Mouse (Mus musculus) right cerebral cortex, postnatal 10 days (tissue): ENCODE results near the gene Osbp2.

Experiments
- DNase-seq, 2 experiments: peaks; one replicate each; pipeline ENCODE4 v3.0.0; 2021; ENCODE audit warnings: low spot score in 2 of 2

The Osbp2 gene

DNA sequence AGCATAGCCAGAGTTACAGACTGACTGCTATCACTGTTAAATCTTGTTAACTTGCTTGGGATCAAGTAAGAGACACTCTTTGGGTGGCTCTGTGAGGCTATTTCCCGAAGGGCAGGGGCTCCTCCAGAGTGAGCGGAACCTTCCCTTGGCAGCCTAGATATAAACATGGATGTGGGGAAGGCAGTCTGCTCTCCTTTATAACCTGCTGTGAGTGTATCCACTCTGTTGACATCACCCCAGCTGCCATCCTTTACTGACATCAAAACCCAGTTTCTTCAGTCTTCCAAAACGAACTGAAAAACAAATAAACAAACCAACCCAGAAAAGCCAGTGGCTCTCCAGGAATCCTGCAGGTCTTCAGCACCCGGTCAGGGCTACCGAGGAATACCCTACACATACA is 39.6 kb downstream of the Osbp2 start:
- DNase-seq, result no peak

DNA sequence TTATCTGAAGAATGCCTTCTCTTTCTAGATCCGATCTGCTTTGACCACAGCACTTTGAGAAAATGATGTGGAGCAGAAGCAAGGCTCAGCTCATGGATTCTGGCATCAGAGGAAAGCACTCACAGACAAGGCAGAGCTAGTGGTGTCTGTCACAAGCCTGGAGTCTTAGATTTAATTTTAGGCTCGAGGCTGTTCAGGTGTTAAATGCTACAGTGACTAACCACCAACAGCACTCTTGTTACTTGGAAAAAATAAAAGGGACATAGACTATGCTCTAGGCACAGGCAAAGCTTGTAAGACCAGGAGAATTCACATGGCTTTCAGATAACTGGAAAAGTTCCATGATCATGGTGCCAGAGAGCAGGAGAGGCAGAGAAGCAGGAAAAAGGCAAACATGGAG is 40.3 kb downstream of the Osbp2 start:
- DNase-seq, result no peak

DNA sequence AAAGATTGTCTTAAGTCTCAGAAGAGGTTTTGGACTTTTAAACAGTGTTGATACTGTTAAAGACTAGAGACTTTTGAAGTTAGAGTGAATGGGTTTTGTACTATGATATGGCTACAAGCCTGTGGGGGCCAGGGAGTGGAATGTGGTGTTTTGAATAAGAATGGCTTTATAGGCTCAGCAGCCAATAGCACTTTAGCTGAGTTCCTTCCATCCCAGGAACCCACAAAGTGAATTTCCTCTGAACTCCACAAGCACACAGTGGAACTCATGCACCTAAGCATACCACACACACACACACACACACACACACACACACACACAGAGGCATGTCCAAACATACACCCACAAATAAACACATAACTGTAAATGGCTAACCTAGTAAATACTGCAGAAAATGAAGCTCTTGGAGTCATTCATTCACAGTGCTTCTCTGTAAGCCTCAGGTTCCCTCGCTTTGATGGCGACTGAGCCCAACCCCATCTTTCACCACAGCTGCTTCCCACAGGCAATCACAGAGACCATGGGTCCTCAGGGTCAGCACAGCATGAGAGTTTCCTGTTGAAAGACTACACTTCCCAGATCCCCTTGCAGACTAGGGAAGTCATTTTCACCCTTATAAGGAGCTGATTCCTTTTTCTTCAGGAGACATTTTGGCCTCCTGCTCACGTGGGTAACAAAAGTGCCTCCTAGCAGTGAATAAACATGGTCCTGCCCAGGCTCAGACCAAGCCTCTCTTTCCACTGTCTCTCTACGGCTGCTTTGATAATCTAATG is 45.5 kb downstream of the Osbp2 start:
- DNase-seq, result no peak

DNA sequence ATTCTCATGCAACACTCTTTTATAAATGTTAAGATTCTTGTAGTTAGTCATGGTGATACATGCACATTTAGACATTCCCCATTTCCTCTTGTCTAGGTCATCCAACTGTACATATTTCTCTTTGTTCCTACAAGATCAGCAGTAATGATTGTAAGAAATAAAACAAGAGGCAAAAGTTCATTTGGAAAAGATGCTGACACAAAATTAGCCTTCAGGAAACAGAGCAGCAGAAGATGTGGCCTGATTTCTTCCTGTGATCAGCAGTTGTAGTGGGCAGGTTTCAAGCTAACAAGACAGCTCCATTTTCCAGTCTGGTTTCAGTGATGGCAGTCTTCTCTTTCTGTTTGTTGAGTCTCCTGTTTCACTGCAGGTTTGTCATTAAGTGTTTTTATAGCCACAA is 47.8 kb downstream of the Osbp2 start:
- no peak for DNase-seq

DNA sequence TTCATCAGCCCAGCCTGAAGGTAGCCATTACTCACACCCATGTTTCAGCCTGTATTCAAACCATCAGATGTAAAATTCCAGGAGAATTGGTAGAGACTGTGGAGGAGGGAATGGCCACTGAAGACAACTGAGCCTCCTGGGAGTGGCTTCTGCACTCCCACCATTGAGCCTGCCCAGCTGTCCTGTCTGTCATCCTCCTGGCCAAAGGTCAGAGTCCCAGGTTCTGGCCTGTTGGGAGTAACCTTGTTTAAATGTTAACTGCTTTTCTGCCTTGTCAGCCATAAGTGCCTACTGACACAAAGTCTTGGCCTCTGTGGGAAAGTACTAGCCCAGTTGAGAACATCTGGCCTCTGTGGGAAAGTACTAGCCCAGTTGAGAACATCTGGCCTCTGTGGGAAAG is 50.4 kb downstream of the Osbp2 start:
- no peak for DNase-seq

DNA sequence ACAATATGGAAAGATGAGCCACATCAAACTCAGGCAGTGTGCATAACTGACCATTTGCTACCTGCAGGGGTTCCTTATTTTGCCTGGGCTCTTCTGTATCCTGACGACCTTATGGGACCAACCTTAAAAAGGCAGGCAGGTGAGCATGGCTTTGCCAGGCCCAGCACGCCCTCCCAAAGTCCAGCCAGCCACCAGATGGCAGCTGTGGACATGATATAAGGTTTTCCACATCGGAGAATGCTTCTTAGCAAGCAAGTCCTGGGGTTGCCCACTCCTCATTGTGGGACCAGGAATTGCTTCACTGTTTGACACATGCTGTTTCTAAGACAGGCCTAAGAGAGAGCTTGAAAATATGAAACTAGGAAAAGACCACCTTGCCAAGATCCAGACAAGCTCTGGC is 55.5 kb downstream of the Osbp2 start:
- DNase-seq, result peak in 1 of 2 experiments; percentile 47

DNA sequence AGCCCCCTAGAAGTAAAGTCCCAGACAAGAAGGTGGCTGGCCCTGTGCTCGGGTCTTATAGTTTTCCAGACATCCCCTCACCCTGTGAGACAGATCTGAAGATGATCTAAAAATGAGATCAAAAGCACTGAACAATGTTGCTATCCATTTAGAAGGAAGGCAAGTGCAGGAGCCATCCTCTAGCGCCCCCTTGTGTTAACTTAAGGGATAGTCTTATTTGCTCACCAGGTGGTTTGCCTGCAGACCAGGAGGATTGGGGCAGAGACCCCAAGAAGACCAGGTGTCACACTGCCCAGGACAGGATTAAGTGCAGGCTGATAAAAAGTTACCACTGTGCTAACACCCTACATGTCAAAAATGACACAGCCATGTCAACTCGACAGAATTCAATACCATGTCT is 58.3 kb downstream of the Osbp2 start:
- peak; percentile 58 to 68 for DNase-seq

DNA sequence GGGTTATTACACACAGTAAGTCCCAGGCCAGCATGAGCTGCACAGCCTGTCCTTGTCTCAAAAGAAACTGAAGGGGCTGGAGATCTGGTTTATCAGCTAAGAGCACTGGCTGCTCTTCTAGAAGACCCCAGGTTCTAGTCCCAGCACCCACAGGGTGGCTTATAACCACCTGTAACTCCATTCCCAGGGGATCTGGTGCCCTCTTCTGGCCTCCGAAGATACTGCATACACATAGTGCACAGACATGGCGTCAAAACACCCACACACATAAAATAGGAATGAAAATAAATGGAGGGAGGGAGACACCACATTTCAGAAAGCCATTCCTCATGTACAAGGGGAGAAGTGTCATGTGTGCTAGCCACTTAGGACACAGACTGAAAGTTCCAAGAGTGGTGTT is 59.1 kb downstream of the Osbp2 start:
- no peak for DNase-seq

DNA sequence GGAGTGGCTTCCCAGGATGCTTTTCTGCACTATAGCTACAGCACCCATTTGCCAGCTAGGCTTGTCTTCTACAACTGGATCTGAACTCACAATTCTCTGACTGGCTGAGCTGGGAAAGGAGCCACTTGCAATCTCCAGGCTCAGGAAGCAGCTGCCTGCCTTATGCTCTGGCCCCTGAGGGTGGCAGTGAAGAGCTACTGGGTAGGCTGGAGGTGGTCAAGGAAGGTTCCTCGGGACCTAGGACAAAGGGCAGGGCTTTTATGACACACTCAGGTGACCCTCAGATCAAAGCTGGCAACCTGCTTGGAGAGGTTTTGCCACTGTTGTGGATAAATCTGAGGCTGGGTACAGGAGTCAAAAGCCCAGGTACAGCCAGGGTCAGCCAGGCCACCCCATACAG is 61.6 kb downstream of the Osbp2 start:
- DNase-seq, result no peak

DNA sequence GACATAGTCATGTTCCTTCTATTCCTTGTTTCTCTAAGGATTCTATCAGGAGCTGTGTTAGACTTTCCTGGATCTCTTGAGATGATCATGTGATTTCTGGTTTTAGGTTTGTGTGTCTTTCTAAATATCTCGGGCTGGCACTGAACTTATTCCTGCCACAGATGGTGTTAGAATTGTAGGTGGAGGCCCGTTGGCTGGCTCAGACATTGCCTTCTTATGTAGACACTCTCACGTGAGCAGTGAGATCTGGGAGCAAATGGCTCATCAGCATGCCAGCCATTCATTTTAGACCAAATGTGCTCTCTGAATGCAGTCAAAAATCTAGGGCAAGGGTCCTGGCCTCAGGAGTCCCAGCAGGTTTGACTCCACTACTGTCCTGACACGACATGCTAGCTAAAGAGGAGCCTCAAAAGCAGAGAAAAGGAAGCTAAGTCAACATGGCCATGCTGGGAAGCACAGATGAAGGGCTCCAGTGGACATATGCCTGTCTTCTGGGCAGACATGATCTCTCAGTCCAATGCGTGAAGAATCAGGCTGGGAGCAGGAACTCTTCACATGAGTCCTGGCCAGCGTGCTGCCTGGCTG is 66.0 kb downstream of the Osbp2 start:
- peak; percentile 58 to 85 for DNase-seq

DNA sequence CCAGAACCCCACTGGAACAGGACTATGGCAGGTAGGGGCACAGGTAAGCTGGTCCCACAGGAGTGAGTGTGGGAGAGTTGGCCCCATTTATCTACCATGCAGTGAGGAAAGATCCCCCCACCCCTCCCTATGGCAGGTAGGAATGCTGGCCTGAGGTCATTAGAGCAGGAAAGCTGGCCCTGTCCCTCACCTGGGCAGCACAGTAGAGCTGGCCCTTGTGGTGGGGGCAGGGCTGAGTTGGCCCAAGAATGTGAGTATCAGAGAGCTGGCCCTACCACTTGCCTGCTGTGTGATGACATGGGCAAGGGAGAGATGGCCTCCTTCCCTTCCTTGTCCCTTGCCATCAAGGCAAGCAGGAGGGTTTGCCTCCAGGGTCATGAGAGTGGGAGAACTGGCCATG is 73.0 kb downstream of the Osbp2 start:
- DNase-seq, result no peak

DNA sequence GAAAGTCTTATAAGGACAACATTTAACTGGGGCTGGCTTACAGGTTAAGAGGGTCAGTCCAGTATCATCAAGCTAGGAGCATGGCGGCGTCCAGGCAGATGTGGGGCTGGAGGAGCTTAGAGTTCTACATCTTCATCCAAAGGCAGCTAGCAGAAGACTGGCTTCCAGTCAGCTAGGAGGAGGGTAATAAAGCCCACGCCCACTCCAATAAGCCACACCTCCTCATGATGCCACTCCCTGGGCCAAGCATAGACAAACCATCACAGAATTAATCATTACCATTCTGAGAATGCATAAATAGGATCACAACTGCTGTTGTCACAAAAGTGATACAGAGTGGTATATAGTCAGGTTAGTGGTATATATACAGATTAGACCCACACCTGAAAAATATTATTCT is 73.8 kb downstream of the Osbp2 start:
- no peak for DNase-seq

DNA sequence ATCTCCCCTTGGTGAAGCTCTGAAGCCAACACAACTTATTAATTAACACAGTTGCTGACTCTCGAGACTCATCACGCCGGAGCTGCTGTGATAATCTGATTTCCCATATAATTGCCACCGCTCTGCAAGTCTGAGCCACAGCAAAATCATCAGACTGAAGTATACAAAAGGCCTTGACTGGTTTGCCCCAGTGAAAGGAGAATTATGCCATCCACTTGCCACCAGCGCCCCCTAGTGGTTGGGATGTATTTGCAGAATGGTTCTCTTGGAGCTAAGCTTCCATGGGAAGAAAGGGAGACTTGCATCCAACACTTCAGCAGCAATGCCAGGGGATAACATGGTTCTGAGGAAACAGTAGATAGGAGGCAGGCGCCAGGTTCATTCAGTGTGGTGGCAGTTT is 77.1 kb downstream of the Osbp2 start:
- peak; percentile 86 to 93 for DNase-seq

DNA sequence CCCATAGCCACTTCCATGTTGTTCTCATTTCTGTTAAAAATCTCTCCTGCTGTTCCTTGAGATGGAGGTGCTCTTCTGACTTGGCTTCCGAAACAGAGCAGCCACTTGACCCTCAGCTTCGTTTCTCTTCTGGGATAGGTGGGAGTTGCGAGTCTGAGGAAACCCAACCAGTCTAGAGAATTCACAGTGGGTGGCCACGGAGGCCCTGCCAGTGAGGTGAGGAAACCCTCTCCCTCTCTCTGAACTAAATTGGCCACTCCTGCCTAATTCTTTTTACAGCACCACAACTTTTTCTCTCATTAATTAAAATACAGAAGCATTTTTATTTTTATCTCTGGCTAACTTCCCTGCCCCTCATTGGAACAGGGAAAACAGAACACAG is 88.4 kb downstream of the Osbp2 start:
- no peak for DNase-seq

DNA sequence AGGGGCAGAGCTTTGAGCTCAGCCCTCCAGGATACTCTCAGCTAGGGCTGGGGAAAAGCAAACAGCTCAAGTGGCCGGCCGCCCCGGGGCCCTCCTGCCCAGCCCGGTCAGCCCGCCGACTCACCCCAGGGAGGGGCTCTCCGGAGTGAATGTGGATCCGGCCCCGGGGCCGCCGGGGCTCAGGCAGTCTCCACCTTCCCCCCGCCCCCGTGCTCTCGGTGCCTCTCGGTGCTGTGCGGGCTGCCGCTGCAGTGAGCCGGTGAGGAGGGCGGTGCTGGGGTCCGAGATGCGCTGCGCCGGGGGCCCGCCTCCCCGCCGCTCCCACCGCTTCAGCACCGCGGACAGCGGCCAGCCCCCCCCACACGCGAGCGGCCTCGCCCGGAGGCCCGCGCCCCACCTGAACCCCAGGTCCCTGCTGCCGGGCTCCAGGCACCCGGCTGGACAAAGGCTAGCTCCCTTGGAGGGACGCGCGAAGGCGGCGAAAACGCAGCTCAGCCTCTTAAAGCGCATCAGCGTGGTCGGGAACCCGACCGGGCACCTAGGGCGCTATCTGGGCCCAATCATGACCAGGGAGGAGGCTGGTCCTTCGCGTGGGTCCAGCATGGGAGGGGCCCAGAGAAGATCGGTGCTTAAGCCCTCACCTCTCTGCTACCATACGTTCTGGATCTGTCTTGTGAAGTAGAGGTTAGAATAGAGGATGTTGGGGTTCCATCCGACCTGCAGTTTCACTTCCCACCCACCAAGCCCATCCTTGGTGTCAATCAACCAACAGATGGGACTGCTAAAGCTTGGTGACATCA is 89.0 kb downstream of the Osbp2 start:
- DNase-seq, result peak; percentile 53 to 63

DNA sequence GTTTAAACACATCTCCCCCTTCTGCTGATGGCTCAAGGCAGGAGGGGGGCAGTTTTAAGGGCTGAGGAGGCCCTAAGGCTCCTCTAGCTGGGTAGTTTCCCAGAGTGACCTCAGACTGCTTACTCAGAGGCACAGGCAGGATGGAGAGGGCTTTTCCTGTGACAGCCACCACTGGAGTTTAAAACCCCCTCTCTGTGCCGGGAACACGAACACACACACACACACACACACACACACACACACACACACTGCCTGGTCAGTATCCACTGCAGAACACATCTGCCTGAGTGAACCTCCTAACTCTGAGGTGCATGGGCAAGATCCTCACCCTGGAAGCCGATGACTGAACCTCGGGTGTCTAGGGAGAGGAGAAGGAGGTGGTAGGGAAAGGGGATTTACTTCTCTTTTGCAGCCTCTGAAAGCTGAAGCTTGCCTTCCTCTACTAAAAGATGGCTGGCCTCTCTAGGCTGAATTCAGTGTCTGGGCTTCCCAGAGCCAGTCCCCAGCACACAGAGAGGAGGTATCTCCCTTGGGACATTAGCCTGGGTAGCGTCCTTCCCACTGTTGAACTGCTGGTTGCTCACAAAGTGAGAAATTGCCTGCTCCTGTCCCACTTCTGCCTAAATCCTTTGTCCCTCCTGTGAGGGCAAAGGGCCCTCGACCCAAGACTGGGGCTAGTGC is 89.8 kb downstream of the Osbp2 start:
- no peak for DNase-seq

DNA sequence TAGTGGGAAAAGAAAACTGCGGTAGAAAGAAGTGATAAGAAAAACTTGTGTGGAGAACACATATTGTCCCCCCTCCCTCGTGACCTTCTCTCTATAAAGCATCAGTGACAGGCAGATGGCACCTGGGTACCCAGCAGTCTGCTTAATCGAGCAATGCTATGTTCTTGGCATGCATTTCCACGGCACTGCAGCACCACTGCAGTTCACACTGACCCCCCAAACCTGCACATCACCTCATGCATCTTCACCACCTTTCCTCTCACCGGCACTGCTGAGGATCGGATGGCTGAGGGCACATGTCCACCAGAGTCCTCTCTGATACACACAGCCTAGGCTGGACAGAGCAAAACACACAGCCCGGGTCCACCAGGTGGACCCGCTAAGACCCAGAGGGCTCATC is 90.6 kb downstream of the Osbp2 start:
- no peak for DNase-seq

DNA sequence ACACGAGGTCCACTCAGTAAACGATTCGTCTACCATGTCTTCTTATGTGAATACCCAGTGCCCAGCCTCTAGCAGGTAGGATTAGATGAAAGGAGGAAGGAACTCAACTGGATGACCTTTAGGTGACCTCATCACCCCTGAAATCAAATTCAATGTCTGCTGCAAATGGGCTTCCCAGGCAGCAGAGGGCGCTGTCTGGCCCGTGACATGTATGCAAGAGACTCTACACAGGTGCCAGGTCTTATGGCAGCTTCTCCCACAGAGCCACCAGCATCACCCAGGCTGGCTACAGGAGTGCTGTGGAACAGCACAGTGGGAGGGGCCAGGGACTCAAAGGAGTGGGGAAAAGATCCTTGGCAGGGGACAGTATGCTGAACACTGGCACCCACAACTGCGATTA is 92.4 kb downstream of the Osbp2 start:
- DNase-seq, result no peak

DNA sequence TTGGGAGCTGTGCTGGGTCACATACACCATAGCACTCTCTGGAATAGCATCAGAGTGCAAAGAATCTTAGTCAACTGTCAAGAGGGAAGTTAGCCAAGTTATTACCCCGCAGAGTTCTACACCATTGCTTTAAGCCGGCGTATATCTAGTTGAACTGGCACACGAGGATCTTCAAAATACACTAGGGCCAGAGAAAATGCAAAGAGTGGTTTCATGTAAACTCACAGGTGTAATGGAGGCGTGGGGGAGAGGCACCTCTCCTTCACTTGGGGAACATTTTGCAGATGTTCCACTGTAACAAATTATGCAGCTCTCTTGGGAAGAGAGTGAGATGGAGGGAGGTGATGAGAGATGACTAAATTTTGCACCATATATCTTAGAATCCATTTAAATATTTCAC is 95.9 kb downstream of the Osbp2 start:
- no peak for DNase-seq

DNA sequence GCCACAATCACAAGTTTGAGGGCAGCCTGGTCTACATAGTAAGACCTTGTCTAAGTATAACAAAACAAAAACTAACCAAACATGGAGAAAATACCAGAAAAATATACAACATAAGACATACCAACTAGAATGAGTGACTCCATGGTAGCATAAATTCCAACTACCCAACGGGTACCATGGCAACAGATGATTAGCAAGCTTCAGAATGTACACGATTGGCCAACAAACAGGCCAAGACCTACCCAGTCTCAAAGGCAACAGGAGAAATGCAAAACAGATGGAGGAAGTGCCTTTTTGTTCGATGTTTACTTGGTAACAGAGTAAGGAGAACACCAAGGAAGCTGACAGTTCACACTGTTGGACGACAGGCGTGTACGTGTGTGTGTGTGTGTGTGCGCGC is 96.7 kb downstream of the Osbp2 start:
- DNase-seq, result no peak

DNA sequence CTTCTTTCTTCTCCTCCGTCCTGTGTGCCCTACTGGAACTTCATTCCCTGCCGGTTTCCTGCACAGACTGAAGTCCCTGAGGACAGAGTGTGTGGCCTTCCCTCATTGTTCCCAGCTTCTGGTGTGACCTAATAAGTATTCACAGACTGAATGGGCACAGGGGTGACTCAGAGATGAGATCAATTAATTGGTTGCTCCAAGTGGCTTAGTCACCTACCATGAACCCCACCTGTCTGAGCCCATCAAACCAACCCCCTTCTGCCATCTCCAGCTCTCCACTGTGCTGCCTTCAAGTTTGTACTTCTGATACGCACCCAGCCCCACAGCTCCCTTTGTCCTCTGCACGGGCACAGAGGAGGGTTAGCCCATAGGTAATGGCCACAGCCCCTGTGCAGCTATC is 99.4 kb downstream of the Osbp2 start:
- DNase-seq, result no peak

DNA sequence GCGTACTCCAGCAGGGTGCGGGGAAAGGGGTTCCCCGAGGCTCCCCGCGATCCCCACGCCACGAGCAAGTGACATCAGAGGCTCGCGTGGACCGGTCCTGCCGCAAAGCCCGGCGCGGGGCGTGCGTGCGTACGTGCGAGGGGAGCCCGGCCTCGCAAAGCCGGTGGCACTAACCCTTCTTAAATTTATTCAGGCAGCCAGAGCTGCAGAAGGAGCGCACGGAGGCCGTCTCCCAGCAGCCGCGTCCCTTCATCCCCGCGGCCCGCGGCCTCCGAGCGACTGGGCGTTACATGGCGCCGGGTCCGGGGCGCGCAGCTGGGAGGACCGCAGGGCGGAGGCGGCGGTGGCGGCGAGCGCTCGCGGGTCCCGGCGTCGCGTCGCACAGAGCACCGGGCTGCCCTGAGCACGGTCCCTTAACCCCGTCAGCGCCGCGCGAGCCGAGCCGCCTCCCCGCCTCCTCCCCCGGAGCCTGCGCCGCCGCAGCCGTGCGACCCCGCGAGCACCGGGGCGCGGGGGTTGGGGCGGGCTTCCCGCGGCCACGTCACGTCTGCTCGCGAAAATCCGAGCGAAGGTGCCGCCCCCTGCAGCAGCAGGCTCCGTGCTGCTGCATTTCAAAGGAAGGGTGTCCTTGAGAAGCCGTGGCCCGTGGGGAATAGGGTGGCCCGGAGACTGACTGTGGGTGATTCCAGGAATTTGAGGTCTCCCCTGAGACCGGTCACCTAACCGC is 101.8 kb downstream of the Osbp2 start:
- DNase-seq, result peak; percentile 57 to 69
